Mouse (Mus musculus) limb, embryonic 13.5 days (tissue): ENCODE data around the gene Aff4. TPM values are rescaled to one million over a fixed set of nuclear protein-coding genes. Genes with fewer than 3 reads are reported as not detected.
A peak's percentile ranks its signal among the peaks of the same experiment; 100 is the strongest.

Source experiments
- ATAC-seq: fragments of 200-750 bp; cut with Nextera tagmentation; 2 replicates; pipeline ENCODE4 v1.8.0; 2017; ENCODE audit warnings: low read depth, moderate number of reproducible peaks, moderate TSS enrichment; ENCODE audit not compliant: low FRiP score
- H3K27ac ChIP-seq: fragments of 300-500 bp; sonication (generic); 2 replicates; pipeline ENCODE4 v1.5.1; 2015; ENCODE audit warnings: inconsistent platforms, mild to moderate bottlenecking, moderate library complexity
- H3K27me3 ChIP-seq: fragments of 300-500 bp; sonication (generic); 2 replicates; pipeline ENCODE4 v1.6.1; 2015; ENCODE audit warnings: mild to moderate bottlenecking, inconsistent platforms
- H3K36me3 ChIP-seq: fragments of 300-500 bp; sonication (generic); 2 replicates; pipeline ENCODE4 v1.6.1; 2015; ENCODE audit warnings: inconsistent platforms, mild to moderate bottlenecking, moderate library complexity
- H3K4me1 ChIP-seq: fragments of 300-500 bp; sonication (generic); 2 replicates; pipeline ENCODE4 v1.6.1; 2015; ENCODE audit warnings: inconsistent platforms
- H3K4me2 ChIP-seq: fragments of 300-500 bp; sonication (generic); replicated peaks from 2 replicates; pipeline ENCODE4 v1.6.1; 2015; ENCODE audit warnings: inconsistent platforms, mild to moderate bottlenecking, moderate library complexity
- H3K4me3 ChIP-seq: fragments of 300-500 bp; sonication (generic); 2 replicates; pipeline ENCODE4 v1.5.1; 2015; ENCODE audit warnings: moderate library complexity, mild to moderate bottlenecking, inconsistent platforms
- H3K9ac ChIP-seq: fragments of 300-500 bp; sonication (generic); 2 replicates; pipeline ENCODE4 v1.6.1; 2015; ENCODE audit warnings: mild to moderate bottlenecking, inconsistent platforms
- H3K9me3 ChIP-seq: fragments of 300-500 bp; sonication (generic); 2 replicates; pipeline ENCODE4 v1.6.1; 2016; ENCODE audit warnings: inconsistent platforms
- WGBS: fragments of 180-500 bp; shearing (Covaris S2); methylation state at CpG from one replicate; pipeline ENCODE4 v1.1.7; 2015; 5-methylcytosine and 5-hydroxymethylcytosine counted together
- polyA plus RNA-seq: library from polyadenylated mRNA; unstranded; fragments of >200 nt; fragmentation: Nextera tagmentation; extraction: Ambion mirVana; gene quantifications from 2 replicates; pipeline ENCODE4 v1.2.1, GENCODE M21; 2015

The Aff4 gene
- polyA plus RNA-seq, 1 experiment from 2014 or later: 48.3 TPM

DNA sequence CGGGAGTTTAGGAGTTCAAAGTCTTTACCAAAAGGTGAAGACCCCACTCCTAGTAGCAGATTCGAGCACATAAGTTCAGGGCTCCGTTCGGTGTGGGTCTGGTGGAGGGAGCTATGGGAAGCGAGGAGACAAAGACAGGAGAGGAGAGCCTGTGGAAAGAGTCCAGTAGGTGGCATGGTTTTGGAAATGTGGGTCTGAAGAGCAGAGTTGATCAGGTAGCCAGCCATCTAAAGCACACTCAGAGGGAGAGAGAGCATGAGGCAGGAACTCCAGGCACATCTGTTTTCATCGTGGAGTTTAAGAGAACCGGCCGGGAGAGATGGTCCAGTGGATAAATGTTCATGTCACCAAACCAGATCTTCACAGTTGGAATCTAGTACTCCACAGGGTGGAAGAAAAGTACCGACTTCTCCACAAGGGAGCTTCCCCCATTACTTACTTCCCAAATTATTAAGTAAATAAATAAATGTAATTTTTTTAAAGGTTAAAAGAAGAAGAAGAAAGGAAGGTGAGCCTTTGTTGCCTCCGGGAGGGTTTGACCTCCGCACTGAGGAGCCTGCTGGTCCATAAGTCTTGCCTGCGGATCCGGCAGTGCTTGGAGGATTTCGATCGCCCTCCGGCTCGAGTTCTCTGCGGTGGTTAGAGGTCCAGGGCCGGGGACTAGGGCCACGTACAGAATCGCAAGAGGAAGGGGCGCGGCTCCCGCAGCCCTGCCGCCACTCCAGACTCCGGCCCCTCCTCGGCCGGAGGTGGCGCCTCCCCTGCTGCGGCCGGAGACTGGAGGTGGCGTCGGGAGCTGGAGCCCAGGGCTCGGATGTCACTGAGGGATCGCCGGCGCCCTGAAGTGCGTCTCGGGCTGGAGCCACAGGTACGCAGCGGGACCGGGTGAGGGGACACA lies 106.1 kb downstream of the Aff4 start, which contains the start of the genes Gm10447 and Shroom1:
Gene Gm10447 (minus strand): TSS at position 637 of the 898 bp plus-strand sequence.
Gene Shroom1 (plus strand): TSS at position 732 of the 898 bp plus-strand sequence.
- 4% methylated on average over 41 of the region's 42 CpGs for WGBS
- peak; percentile 83 for ATAC-seq
- peak within 1 kb of the TSS; percentile 72 for H3K4me2 ChIP-seq
- H3K9ac ChIP-seq: peak within 1 kb of the TSS; percentile 71
- peak within 1 kb of the TSS; percentile 34; the same call in 1 of the 2 replicates for H3K27ac ChIP-seq
- peaks cover 27% of the 10 kb centered on the region for H3K27me3 ChIP-seq
- H3K9me3 ChIP-seq: no peaks in the 10 kb centered on the region
- no peaks in the 10 kb centered on the region for H3K36me3 ChIP-seq
- H3K4me1 ChIP-seq: peaks cover 8% of the 10 kb centered on the region; the same call in 1 of the 2 replicates
- H3K4me3 ChIP-seq: peak within 1 kb of the TSS; percentile 61

GRCm38 (mm10) chr11:53457372-53457954 lies 106.8 kb downstream of the Aff4 start:
- peaks cover 34% of the 10 kb centered on the region for H3K27me3 ChIP-seq
- ATAC-seq: peak; percentile 12; the same call in 1 of the 2 replicates
- 7% methylated on average over 29 of the region's 29 CpGs for WGBS

GRCm38 (mm10) chr11:53458996-53459395 lies 108.4 kb downstream of the Aff4 start:
- H3K9me3 ChIP-seq: no peaks in the 10 kb centered on the region
- H3K36me3 ChIP-seq: no peaks in the 10 kb centered on the region
- no peak for ATAC-seq
- H3K4me1 ChIP-seq: peaks cover 20% of the 10 kb centered on the region
- H3K4me3 ChIP-seq: no peak overlapping the region
- H3K27me3 ChIP-seq: peaks cover 49% of the 10 kb centered on the region
- no peak overlapping the region for H3K9ac ChIP-seq
- H3K27ac ChIP-seq: no peak overlapping the region
- 66% methylated on average over 3 of the region's 3 CpGs for WGBS
- no peak overlapping the region for H3K4me2 ChIP-seq

More at GRCm38 (mm10) chr11:53457372-53457954, 106.8 kb downstream of the Aff4 start:
- peak overlapping the region; percentile 61 for H3K4me3 ChIP-seq
- H3K36me3 ChIP-seq: no peaks in the 10 kb centered on the region
- no peaks in the 10 kb centered on the region for H3K9me3 ChIP-seq
- no peak overlapping the region for H3K27ac ChIP-seq
- H3K4me2 ChIP-seq: peak overlapping the region; percentile 72
- peak overlapping the region; percentile 71 for H3K9ac ChIP-seq
- peaks cover 8% of the 10 kb centered on the region; the same call in 1 of the 2 replicates for H3K4me1 ChIP-seq

DNA sequence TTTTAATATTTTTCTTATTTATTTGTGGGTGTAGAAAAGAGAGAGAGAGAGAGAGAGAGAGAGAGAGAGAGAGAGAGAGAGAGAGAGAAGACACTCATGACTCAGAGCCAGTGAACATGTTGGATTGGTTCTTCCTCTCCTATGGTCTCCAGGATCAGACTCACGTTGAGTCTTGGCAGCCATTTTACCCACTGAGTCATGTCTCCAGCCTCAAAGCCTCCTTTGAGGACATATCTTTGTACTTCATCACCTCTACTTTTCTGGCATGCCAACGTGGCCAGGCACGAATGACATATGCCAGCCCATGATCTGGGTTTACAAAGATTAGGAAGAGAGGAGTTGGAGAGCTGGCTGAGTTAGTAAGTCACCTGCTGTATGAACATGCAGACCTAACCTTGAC lies 109.6 kb downstream of the Aff4 start:
- Histone ChIP-seq H3K27ac (no peak overlapping the region), H3K27me3 (peaks cover 61% of the 10 kb centered on the region), H3K9ac (no peak overlapping the region), H3K4me2 (no peak overlapping the region), H3K36me3 (peaks cover 6% of the 10 kb centered on the region; the same call in 1 of the 2 replicates), H3K9me3 (peaks cover 3% of the 10 kb centered on the region; the same call in 1 of the 2 replicates), H3K4me1 (peaks cover 22% of the 10 kb centered on the region), H3K4me3 (no peak overlapping the region)
- no peak for ATAC-seq
- 86% methylated on average over 3 of the region's 3 CpGs for WGBS

DNA sequence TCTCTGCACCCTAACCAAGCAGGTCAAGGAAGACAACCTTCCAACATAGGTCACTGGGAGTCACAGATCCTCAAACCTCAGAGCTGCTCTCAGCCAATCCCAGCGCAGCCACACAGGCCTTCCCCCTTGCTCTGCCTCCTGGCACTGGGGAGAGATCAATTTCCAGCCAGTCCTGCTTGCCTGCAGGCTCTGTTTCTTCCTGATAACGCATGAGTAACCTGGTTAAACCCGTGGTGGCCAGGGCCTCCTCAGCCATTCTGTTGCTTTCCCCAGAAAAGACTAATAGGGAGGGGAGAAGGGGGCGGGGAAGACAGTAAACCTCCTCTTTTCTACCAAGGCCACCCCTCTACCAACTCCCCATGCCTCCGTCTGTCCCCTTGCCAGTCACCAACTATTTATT lies 111.1 kb downstream of the Aff4 start:
- Histone ChIP-seq H3K9ac (no peak overlapping the region), H3K4me1 (peaks cover 24% of the 10 kb centered on the region), H3K27ac (no peak overlapping the region), H3K4me2 (no peak overlapping the region), H3K36me3 (peaks cover 12% of the 10 kb centered on the region; the same call in 1 of the 2 replicates), H3K27me3 (peaks cover 76% of the 10 kb centered on the region), H3K4me3 (no peak overlapping the region), H3K9me3 (peaks cover 3% of the 10 kb centered on the region; the same call in 1 of the 2 replicates)
- no peak for ATAC-seq
- 31% methylated on average over 5 of the region's 5 CpGs for WGBS

- 0 out of 2 replicates have a peak, but pooled peaks have one; percentile 38 for ATAC-seq
- peaks cover 81% of the 10 kb centered on the region for H3K27me3 ChIP-seq
- H3K36me3 ChIP-seq: peaks cover 12% of the 10 kb centered on the region; the same call in 1 of the 2 replicates
- WGBS: 7% methylated on average over 55 of the region's 55 CpGs
- peak overlapping the region; percentile 73 for H3K4me2 ChIP-seq
- peaks cover 25% of the 10 kb centered on the region for H3K4me1 ChIP-seq
- peak overlapping the region; percentile 51 for H3K9ac ChIP-seq
- H3K4me3 ChIP-seq: peak overlapping the region; percentile 41
- no peak overlapping the region for H3K27ac ChIP-seq
- H3K9me3 ChIP-seq: peaks cover 3% of the 10 kb centered on the region; the same call in 1 of the 2 replicates
These were observed 113.2 kb downstream of the Aff4 start for GRCm38 (mm10) chr11:53463551-53464424.

DNA sequence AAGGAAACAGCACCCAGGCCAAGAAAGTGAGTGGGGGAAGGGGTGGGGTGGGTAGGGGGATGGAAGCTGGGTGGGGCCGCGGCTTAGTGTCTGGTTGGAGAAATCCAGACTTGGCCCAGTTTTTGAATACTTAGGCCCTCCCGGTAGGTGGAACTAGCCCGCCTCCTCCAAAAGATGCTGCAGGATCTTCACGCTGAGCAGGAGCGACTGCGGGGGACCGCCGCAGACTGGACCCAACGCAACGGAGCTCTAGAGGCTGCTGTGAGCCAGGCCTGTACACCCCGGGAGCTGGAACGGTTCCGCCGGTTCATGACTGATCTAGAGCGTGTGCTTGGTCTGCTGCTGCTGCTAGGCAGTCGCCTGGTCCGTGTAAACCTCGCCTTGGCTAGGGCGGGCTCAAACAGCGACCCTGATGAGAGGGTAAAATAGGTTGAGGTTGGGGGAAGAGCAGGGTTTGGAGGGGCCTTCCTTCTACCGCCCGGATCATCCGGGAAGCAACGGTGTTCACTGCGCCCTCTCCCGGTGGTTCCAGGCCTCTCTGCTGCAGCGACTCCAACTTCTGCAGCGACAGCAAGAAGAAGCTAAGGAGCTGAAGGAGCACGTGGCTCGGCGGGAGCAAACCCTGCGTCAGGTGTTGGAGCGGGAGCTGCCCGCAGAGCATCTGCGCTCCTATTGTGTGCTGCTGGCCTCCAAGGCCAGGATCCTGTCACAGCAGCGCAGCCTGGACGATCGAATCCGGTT lies 115.8 kb downstream of the Aff4 start:
- Histone ChIP-seq H3K4me3 (peak overlapping the region; percentile 36), H3K9me3 (peaks cover 3% of the 10 kb centered on the region; the same call in 1 of the 2 replicates), H3K27ac (no peak overlapping the region), H3K4me2 (peak overlapping the region; percentile 60), H3K9ac (peak overlapping the region; percentile 58), H3K4me1 (peaks cover 45% of the 10 kb centered on the region), H3K27me3 (peaks cover 80% of the 10 kb centered on the region), H3K36me3 (peaks cover 12% of the 10 kb centered on the region; the same call in 1 of the 2 replicates)
- peak; percentile 48 for ATAC-seq
- WGBS: 9% methylated on average over 40 of the region's 40 CpGs

- H3K9ac ChIP-seq: no peak overlapping the region
These were observed 118.8 kb downstream of the Aff4 start for GRCm38 (mm10) chr11:53469294-53469967.

GRCm38 (mm10) chr11:53469968-53470695 lies 119.5 kb downstream of the Aff4 start, which contains the start of gene Gm9837:
Gene Gm9837, minus strand, starts transcription at chr11:53470479.
- H3K4me3 ChIP-seq: peak within 1 kb of the TSS; percentile 29
- peak within 1 kb of the TSS; percentile 62 for H3K27ac ChIP-seq
- 0 out of 2 replicates have a peak, but pooled peaks cover 6% of the 10 kb centered on the region for H3K36me3 ChIP-seq
- 3% methylated on average over 29 of the region's 29 CpGs for WGBS
- H3K4me2 ChIP-seq: peak within 1 kb of the TSS; percentile 62
- H3K4me1 ChIP-seq: peaks cover 29% of the 10 kb centered on the region
- H3K27me3 ChIP-seq: peaks cover 73% of the 10 kb centered on the region
- H3K9me3 ChIP-seq: no peaks in the 10 kb centered on the region
- peak within 1 kb of the TSS; percentile 19; the same call in 1 of the 2 replicates for H3K9ac ChIP-seq
- peak; percentile 85 for ATAC-seq

More at GRCm38 (mm10) chr11:53469294-53469967, 118.8 kb downstream of the Aff4 start:
- 33% methylated on average over 16 of the region's 16 CpGs for WGBS
- H3K27ac ChIP-seq: peak overlapping the region; percentile 67
- peaks cover 29% of the 10 kb centered on the region for H3K4me1 ChIP-seq
- H3K36me3 ChIP-seq: peaks cover 11% of the 10 kb centered on the region; the same call in 1 of the 2 replicates
- peak overlapping the region; percentile 62 for H3K4me2 ChIP-seq
- peak overlapping the region; percentile 22; the same call in 1 of the 2 replicates for H3K4me3 ChIP-seq
- peaks cover 73% of the 10 kb centered on the region for H3K27me3 ChIP-seq
- peaks cover 2% of the 10 kb centered on the region; the same call in 1 of the 2 replicates for H3K9me3 ChIP-seq
- no peak for ATAC-seq
